In genomic region chr6:40454436-40455041, GRCm38 (mm10) we compare ENCODE assay signal across 13 mouse cellular contexts. TPM values are rescaled to one million over a fixed set of nuclear protein-coding genes. Genes with fewer than 3 reads are reported as not detected.
DNase-seq lines count a peak whose midpoint lies in the region; ATAC-seq and TF ChIP-seq lines count a peak whose summit lies in the region.
"Had no signal": no experiment of that assay in that cellular context is flagged by ENCODE, and none has a peak within 500 bp of the region (broad histone marks: within the 10 kb centered on the region; RNA-seq: fewer than 3 reads in every experiment).

No protein-coding gene starts in this region.

- ATAC-seq in midbrain, postnatal 0 days (ENCODE audit: low FRiP score), result no peak
- no peak for ATAC-seq in heart, embryonic 11.5 days (replicated peaks; ENCODE audit: insufficient number of reproducible peaks, low FRiP score, low TSS enrichment)

- H3K27me3 ChIP-seq in heart, adult 2 months (ENCODE audit: control insufficient read depth, insufficient read depth, low read length), result no peaks in the 10 kb centered on the region
- no peaks in the 10 kb centered on the region for H3K27me3 ChIP-seq in midbrain, postnatal 0 days (ENCODE audit: insufficient read depth, low read length)
- H3K27me3 ChIP-seq in midbrain, embryonic 10.5 days (ENCODE audit: low read depth, poor library complexity, severe bottlenecking), result no peaks in the 10 kb centered on the region
- no peaks in the 10 kb centered on the region; the same call in 1 of the 2 replicates for H3K27me3 ChIP-seq in small intestine, adult 2 months (ENCODE audit: control insufficient read depth, insufficient read depth, low read length)
- peaks cover 3% of the 10 kb centered on the region; the same call in 1 of the 2 replicates for H3K27me3 ChIP-seq in heart, embryonic 11.5 days (ENCODE audit: control insufficient read depth, insufficient read depth, low read length)
- H3K27me3 ChIP-seq: hindbrain, embryonic 15.5 days had no signal

- no peak for TF ChIP-seq EP300 in heart, adult 2 months (IDR thresholded peaks at IDR 0.05; ENCODE audit: insufficient read depth, low read depth, low read length)

- intact Hi-C loops in heart, adult 2 months (cut with DNase I), result no loop called here

- no peak overlapping the region for H3K9ac ChIP-seq in heart, adult 2 months (ENCODE audit: low read depth, low read length)
- no peak overlapping the region for H3K9ac ChIP-seq in midbrain, postnatal 0 days (replicated peaks; ENCODE audit: low read length, poor library complexity, severe bottlenecking)
- no peak overlapping the region for H3K9ac ChIP-seq in heart, embryonic 11.5 days (ENCODE audit: low read depth, low read length)
- H3K9ac ChIP-seq: hindbrain, embryonic 15.5 days had no signal

- no peaks in the 10 kb centered on the region for H3K9me3 ChIP-seq in midbrain, postnatal 0 days (ENCODE audit: low read length)
- no peaks in the 10 kb centered on the region for H3K9me3 ChIP-seq in midbrain, embryonic 10.5 days (replicated peaks)
- no peaks in the 10 kb centered on the region for H3K9me3 ChIP-seq in heart, embryonic 11.5 days (replicated peaks; ENCODE audit: control insufficient read depth, low read length)
- H3K9me3 ChIP-seq: hindbrain, embryonic 15.5 days had no signal

- H3K4me3 ChIP-seq in heart, adult 2 months, result no peak overlapping the region
- H3K4me3 ChIP-seq in midbrain, postnatal 0 days (ENCODE audit: low read depth, low read length), result no peak overlapping the region
- no peak overlapping the region for H3K4me3 ChIP-seq in midbrain, embryonic 10.5 days
- no peak overlapping the region for H3K4me3 ChIP-seq in small intestine, adult 2 months (ENCODE audit: low read depth, low read length)
- no peak overlapping the region for H3K4me3 ChIP-seq in heart, embryonic 11.5 days (ENCODE audit: low read depth, low read length)
- H3K4me3 ChIP-seq: hindbrain, embryonic 15.5 days had no signal

- no peaks in the 10 kb centered on the region for H3K36me3 ChIP-seq in heart, adult 2 months (ENCODE audit: control insufficient read depth, insufficient read depth, low read length)
- no peaks in the 10 kb centered on the region for H3K36me3 ChIP-seq in midbrain, postnatal 0 days (ENCODE audit: insufficient read depth, low read length)
- no peaks in the 10 kb centered on the region for H3K36me3 ChIP-seq in midbrain, embryonic 10.5 days
- H3K36me3 ChIP-seq in small intestine, adult 2 months (ENCODE audit: control insufficient read depth, insufficient read depth, low read length), result no peaks in the 10 kb centered on the region
- no peaks in the 10 kb centered on the region for H3K36me3 ChIP-seq in heart, embryonic 11.5 days (ENCODE audit: control insufficient read depth, insufficient read depth, low read length)
- H3K36me3 ChIP-seq: hindbrain, embryonic 15.5 days had no signal

- TF ChIP-seq CTCF in heart, adult 2 months (IDR thresholded peaks at IDR 0.05), result peak; percentile 69
- peak; percentile 74 for TF ChIP-seq CTCF in midbrain, postnatal 0 days (IDR thresholded peaks at IDR 0.05)
- TF ChIP-seq CTCF in small intestine, adult 2 months (IDR thresholded peaks at IDR 0.05; ENCODE audit: extremely low read depth, insufficient read length, insufficient replicate concordance, low read depth, low read length), result peak; percentile 8; the same call in 1 of the 2 replicates

- H3K79me2 ChIP-seq in heart, adult 2 months (replicated peaks; ENCODE audit: control insufficient read depth, insufficient read depth, low read length), result no peaks in the 10 kb centered on the region

- H3K27ac ChIP-seq in heart, adult 2 months, result no peak overlapping the region
- H3K27ac ChIP-seq in midbrain, postnatal 0 days (ENCODE audit: low read depth, low read length), result no peak overlapping the region
- H3K27ac ChIP-seq in midbrain, embryonic 10.5 days (replicated peaks), result no peak overlapping the region
- H3K27ac ChIP-seq in small intestine, adult 2 months (ENCODE audit: insufficient read depth, low read depth, low read length), result no peak overlapping the region
- H3K27ac ChIP-seq in heart, embryonic 11.5 days (ENCODE audit: low read depth, low read length), result no peak overlapping the region
- H3K27ac ChIP-seq: hindbrain, embryonic 15.5 days; macrophage had no signal

- no peak for DNase-seq in heart, adult 2 months
- no peak for DNase-seq in heart, postnatal 4 days
- peak; percentile 58 for DNase-seq in midbrain, postnatal 0 days (ENCODE audit: low spot score)
- no peak for DNase-seq in midbrain, embryonic 10.5 days (ENCODE audit: low spot score)
- peak; percentile 49 for DNase-seq in embryo, embryonic 10 days (ENCODE audit: low spot score)
- no peak for DNase-seq in left cerebral cortex, adult 9 months (ENCODE audit: low spot score in 2 of 2)
- DNase-seq: cerebellum, adult 18-20 months had no signal

- TF ChIP-seq POLR2A in heart, adult 2 months (IDR thresholded peaks at IDR 0.05; ENCODE audit: insufficient read depth, low read depth, low read length), result no peak
- TF ChIP-seq POLR2A in small intestine, adult 2 months (IDR thresholded peaks at IDR 0.05; ENCODE audit: low read depth, low read length), result no peak

- WGBS in heart, adult 2 months, result 27% methylated on average over 7 of the region's 7 CpGs
- WGBS in midbrain, postnatal 0 days, result 21% methylated on average over 7 of the region's 7 CpGs
- 24% methylated on average over 7 of the region's 7 CpGs for WGBS in midbrain, embryonic 10.5 days
- 18% methylated on average over 7 of the region's 7 CpGs for WGBS in small intestine, adult 2 months
- WGBS in heart, embryonic 11.5 days (ENCODE audit: insufficient replicate concordance), result 22% methylated on average over 7 of the region's 7 CpGs

- no peak overlapping the region for H3K4me2 ChIP-seq in midbrain, postnatal 0 days (ENCODE audit: low read depth, low read length, poor library complexity, severe bottlenecking)
- H3K4me2 ChIP-seq in heart, embryonic 11.5 days, result no peak overlapping the region
- H3K4me2 ChIP-seq: hindbrain, embryonic 15.5 days had no signal

- H3K4me1 ChIP-seq in heart, adult 2 months (ENCODE audit: control insufficient read depth, insufficient read depth, low read length), result no peaks in the 10 kb centered on the region
- no peaks in the 10 kb centered on the region for H3K4me1 ChIP-seq in midbrain, postnatal 0 days (ENCODE audit: insufficient read depth, low read length)
- no peaks in the 10 kb centered on the region for H3K4me1 ChIP-seq in midbrain, embryonic 10.5 days
- no peaks in the 10 kb centered on the region for H3K4me1 ChIP-seq in small intestine, adult 2 months (ENCODE audit: control insufficient read depth, insufficient read depth, insufficient read length, low read length)
- H3K4me1 ChIP-seq in heart, embryonic 11.5 days (ENCODE audit: control insufficient read depth, insufficient read depth, low read length), result no peaks in the 10 kb centered on the region
- H3K4me1 ChIP-seq: hindbrain, embryonic 15.5 days had no signal

RNA-seq across cellular contexts. Expression of gene Wee2, which starts 15.7 kb away (rescaled TPM):
- total RNA-seq in heart, adult 2 months (2021), result not detected
- not detected in 2 replicates for polyA plus RNA-seq in heart, adult 2 months (2012; rRNA removed)
- not detected for total RNA-seq in heart, postnatal 4 days (2021)
- 0.16 and 0.38 TPM in 2 replicates for total RNA-seq in midbrain, postnatal 0 days (2014; rRNA removed)
- 0.14 TPM in 1 of 2 replicates, not detected in the other for polyA plus RNA-seq in midbrain, postnatal 0 days (2015; fragmentation: Nextera tagmentation; extraction: Ambion mirVana)
- 0.07 TPM in 1 of 2 replicates, not detected in the other for polyA plus RNA-seq in midbrain, embryonic 10.5 days (2016; fragmentation: Nextera tagmentation; extraction: Ambion mirVana)
- polyA plus RNA-seq in small intestine, adult 2 months (2012; rRNA removed), result not detected in 2 replicates
- polyA plus RNA-seq in heart, embryonic 11.5 days (2014; fragmentation: Nextera tagmentation; extraction: Ambion mirVana), result not detected in 2 replicates
- polyA plus RNA-seq: macrophage; stomach, embryonic 16.5 days had no signal

RNA-seq across cellular contexts. Expression of gene Ssbp1, which starts 16.6 kb away (rescaled TPM):
- 10 to 100 TPM; 32.0 to 36.5 TPM for total RNA-seq in heart, adult 2 months (2021)
- 12.7 and 18.3 TPM in 2 replicates for polyA plus RNA-seq in heart, adult 2 months (2012; rRNA removed)
- 10 to 100 TPM; 37.5 to 39.9 TPM for total RNA-seq in heart, postnatal 4 days (2021)
- 14.9 and 18.6 TPM in 2 replicates for total RNA-seq in midbrain, postnatal 0 days (2014; rRNA removed)
- polyA plus RNA-seq in midbrain, postnatal 0 days (2015; fragmentation: Nextera tagmentation; extraction: Ambion mirVana), result 71.7 and 73.7 TPM in 2 replicates
- 226 and 228 TPM in 2 replicates for polyA plus RNA-seq in midbrain, embryonic 10.5 days (2016; fragmentation: Nextera tagmentation; extraction: Ambion mirVana)
- 2.2 and 3.3 TPM in 2 replicates for polyA plus RNA-seq in small intestine, adult 2 months (2012; rRNA removed)
- polyA plus RNA-seq in heart, embryonic 11.5 days (2014; fragmentation: Nextera tagmentation; extraction: Ambion mirVana), result 108 and 112 TPM in 2 replicates

RNA-seq across cellular contexts. Expression of gene E330009J07Rik, which starts 18.6 kb away (rescaled TPM):
- total RNA-seq in heart, adult 2 months (2021), result 1 to 10 TPM; 2.5 to 4.5 TPM
- 1.7 and 3.5 TPM in 2 replicates for polyA plus RNA-seq in heart, adult 2 months (2012; rRNA removed)
- 1 to 10 TPM; 3.1 to 3.7 TPM for total RNA-seq in heart, postnatal 4 days (2021)
- total RNA-seq in midbrain, postnatal 0 days (2014; rRNA removed), result 20.0 and 23.6 TPM in 2 replicates
- polyA plus RNA-seq in midbrain, postnatal 0 days (2015; fragmentation: Nextera tagmentation; extraction: Ambion mirVana), result 6.7 and 7.8 TPM in 2 replicates
- polyA plus RNA-seq in midbrain, embryonic 10.5 days (2016; fragmentation: Nextera tagmentation; extraction: Ambion mirVana), result 12.2 and 12.5 TPM in 2 replicates
- 2.9 TPM in 2 replicates for polyA plus RNA-seq in small intestine, adult 2 months (2012; rRNA removed)
- 3.4 and 3.7 TPM in 2 replicates for polyA plus RNA-seq in heart, embryonic 11.5 days (2014; fragmentation: Nextera tagmentation; extraction: Ambion mirVana)

RNA-seq across cellular contexts. Expression of gene Tas2r137, which starts 36.5 kb away (rescaled TPM):
- not detected for total RNA-seq in heart, adult 2 months (2021)
- polyA plus RNA-seq in heart, adult 2 months (2012; rRNA removed), result 0.15 TPM in 1 of 2 replicates, not detected in the other
- total RNA-seq in heart, postnatal 4 days (2021), result not detected
- 0.44 TPM in 1 of 2 replicates, not detected in the other for total RNA-seq in midbrain, postnatal 0 days (2014; rRNA removed)
- not detected in 2 replicates for polyA plus RNA-seq in midbrain, postnatal 0 days (2015; fragmentation: Nextera tagmentation; extraction: Ambion mirVana)
- polyA plus RNA-seq in midbrain, embryonic 10.5 days (2016; fragmentation: Nextera tagmentation; extraction: Ambion mirVana), result not detected in 2 replicates
- not detected in 2 replicates for polyA plus RNA-seq in small intestine, adult 2 months (2012; rRNA removed)
- not detected in 2 replicates for polyA plus RNA-seq in heart, embryonic 11.5 days (2014; fragmentation: Nextera tagmentation; extraction: Ambion mirVana)
- total RNA-seq: left cerebral cortex, postnatal 10 days had no signal
- polyA plus RNA-seq: hindbrain, embryonic 15.5 days; macrophage; stomach, embryonic 16.5 days had no signal

RNA-seq across cellular contexts. Expression of gene Tas2r108, which starts 38.8 kb away (rescaled TPM):
- total RNA-seq in heart, adult 2 months (2021), result not detected
- polyA plus RNA-seq in heart, adult 2 months (2012; rRNA removed), result not detected in 2 replicates
- not detected for total RNA-seq in heart, postnatal 4 days (2021)
- total RNA-seq in midbrain, postnatal 0 days (2014; rRNA removed), result 0.16 and 0.99 TPM in 2 replicates
- not detected in 2 replicates for polyA plus RNA-seq in midbrain, postnatal 0 days (2015; fragmentation: Nextera tagmentation; extraction: Ambion mirVana)
- polyA plus RNA-seq in midbrain, embryonic 10.5 days (2016; fragmentation: Nextera tagmentation; extraction: Ambion mirVana), result not detected in 2 replicates
- not detected in 2 replicates for polyA plus RNA-seq in small intestine, adult 2 months (2012; rRNA removed)
- 0.31 TPM in 1 of 2 replicates, not detected in the other for polyA plus RNA-seq in heart, embryonic 11.5 days (2014; fragmentation: Nextera tagmentation; extraction: Ambion mirVana)
- total RNA-seq: left cerebral cortex, postnatal 10 days had no signal
- polyA plus RNA-seq: macrophage; stomach, embryonic 16.5 days had no signal

Comparison
In these comparisons a context has a peak if more than half of its experiments do, and no peak if none do; other contexts are left out.
1. DNase-seq: peak in midbrain, postnatal 0 days (single experiment) and embryo, embryonic 10 days (single experiment); none in heart, adult 2 months (0 of 2), heart, postnatal 4 days (single experiment), midbrain, embryonic 10.5 days (single experiment) and left cerebral cortex, adult 9 months (0 of 2).
2. CTCF ChIP-seq: peak in every context shown above with its lines; median percentile 74 in midbrain, postnatal 0 days; 69 in heart, adult 2 months; 8 in small intestine, adult 2 months.